Mouse (Mus musculus) C2C12 (cell line): Measurements from ENCODE around the gene Hrk.

Source experiments
- CTCF ChIP-seq: IDR thresholded peaks from one replicate; pipeline ENCODE4 v1.5.1; 2011; ENCODE audit not compliant: control insufficient read depth, insufficient read depth, insufficient read length
- FOSL1 ChIP-seq: IDR thresholded peaks from one replicate; pipeline ENCODE4 v1.8.0; 2011; ENCODE audit warnings: mild to moderate bottlenecking, low read length; ENCODE audit not compliant: poor library complexity, insufficient read depth, severe bottlenecking
- MAX ChIP-seq: IDR thresholded peaks from one replicate; pipeline ENCODE4 v1.6.1; 2011; ENCODE audit warnings: mild to moderate bottlenecking, control low read depth
- MYOG ChIP-seq: IDR thresholded peaks from one replicate; pipeline ENCODE4 v1.6.1; 2011; ENCODE audit not compliant: control insufficient read depth, insufficient read length; ENCODE audit errors: extremely low read depth
- USF1 ChIP-seq: IDR thresholded peaks from one replicate; pipeline ENCODE4 v1.6.1; 2011; ENCODE audit warnings: low read depth, mild to moderate bottlenecking, control low read depth, moderate library complexity

- TF ChIP-seq FOSL1 (no peak), CTCF (no peak), USF1 (no peak), MAX (no peak), MYOG (no peak)
Observed at GRCm38 (mm10) chr5:118172078-118172723, 7.8 kb downstream of the Hrk start.
